Mouse (Mus musculus): ENCODE results near the gene Olfr478. TPM values are rescaled to one million over a fixed set of nuclear protein-coding genes. Genes with fewer than 3 reads are reported as not detected.

Olfr478 gene
- total RNA-seq, 1 experiment, result not detected

GRCm38 (mm10) chr7:107986393-107986792, 47.4 kb downstream of the Olfr478 start, which contains the start of gene Olfr477:
Gene Olfr477, plus strand, starts transcription at chr7:107986693.
- no peak for DNase-seq (ENCODE audit: low read depth, low spot score)
- Histone ChIP-seq H3K4me1 (ENCODE audit: control insufficient read depth in 2 of 2, insufficient read depth in 2 of 2, low read length in 2 of 2, poor library complexity in 1 of 2) (no peaks in the 10 kb centered on the region), H3K9ac (ENCODE audit: insufficient read depth, low read depth, low read length, poor library complexity, severe bottlenecking) (no peak within 1 kb of the TSS), H3K9me3 (ENCODE audit: control insufficient read depth, insufficient read depth, low read depth, low read length) (no peaks in the 10 kb centered on the region), H3K36me3 (ENCODE audit: control insufficient read depth, insufficient read depth, low read length, poor library complexity, severe bottlenecking) (no peaks in the 10 kb centered on the region), H3K27ac (ENCODE audit: insufficient read depth, low read depth, low read length, poor library complexity, severe bottlenecking) (no peak within 1 kb of the TSS), H3K4me3 (ENCODE audit: insufficient read depth in 1 of 2, low read depth in 1 of 2, low read length in 2 of 2, poor library complexity in 1 of 2, severe bottlenecking in 1 of 2) (no peak within 1 kb of the TSS)
- TF ChIP-seq HCFC1 (IDR thresholded peaks at IDR 0.05; ENCODE audit: borderline replicate concordance, insufficient read depth, low read length) (no peak), MAFK (IDR thresholded peaks at IDR 0.05; ENCODE audit: insufficient read depth, low read depth, low read length) (no peak), CHD2 (IDR thresholded peaks at IDR 0.05; ENCODE audit: low read depth, low read length) (no peak), ZNF384 (IDR thresholded peaks at IDR 0.05; ENCODE audit: low read depth, low read length) (no peak), ZC3H11A (IDR thresholded peaks at IDR 0.05; ENCODE audit: borderline replicate concordance, low read depth, low read length) (no peak)
- in situ Hi-C loops (cut with MboI; ENCODE audit: low sequenced_read_pairs in 2 of 2, unreplicated experiment in 2 of 2), result no loop called here

Other genes with a start within 250 kb of the Olfr478 start
- not detected in 2 replicates for gene Ovch2, start 232.8 kb downstream of the Olfr478 start, total RNA-seq (2012; rRNA removed)
- not detected in 2 replicates for gene Olfr467, start 221.7 kb downstream of the Olfr478 start, total RNA-seq (2012; rRNA removed)
- gene Olfr469, start 208.4 kb downstream of the Olfr478 start, total RNA-seq (2012; rRNA removed), result not detected in 2 replicates
- not detected in 2 replicates for gene Olfr470, start 186.5 kb downstream of the Olfr478 start, total RNA-seq (2012; rRNA removed)
- gene Olfr472, start 136.1 kb downstream of the Olfr478 start, total RNA-seq (2012; rRNA removed), result not detected in 2 replicates
- gene Olfr473, start 103.5 kb downstream of the Olfr478 start, total RNA-seq (2012; rRNA removed), result not detected in 2 replicates
- gene Olfr474, start 79.3 kb downstream of the Olfr478 start, total RNA-seq (2012; rRNA removed), result not detected in 2 replicates
- not detected in 2 replicates for gene Olfr476, start 69.2 kb downstream of the Olfr478 start, total RNA-seq (2012; rRNA removed)
- not detected in 2 replicates for gene Olfr477, start 47.3 kb downstream of the Olfr478 start, total RNA-seq (2012; rRNA removed)
- not detected in 2 replicates for gene Olfr479, start 16.7 kb upstream of the Olfr478 start, total RNA-seq (2012; rRNA removed)
- not detected in 2 replicates for gene Olfr480, start 33.4 kb upstream of the Olfr478 start, total RNA-seq (2012; rRNA removed)
- gene Olfr481, start 45.9 kb upstream of the Olfr478 start, total RNA-seq (2012; rRNA removed), result not detected in 2 replicates
- gene Olfr482, start 63.6 kb upstream of the Olfr478 start, total RNA-seq (2012; rRNA removed), result not detected in 2 replicates
- gene Olfr483, start 66.9 kb upstream of the Olfr478 start, total RNA-seq (2012; rRNA removed), result not detected in 2 replicates
- gene Olfr484, start 93.5 kb upstream of the Olfr478 start, total RNA-seq (2012; rRNA removed), result not detected in 2 replicates
- not detected in 2 replicates for gene Olfr485, start 125.9 kb upstream of the Olfr478 start, total RNA-seq (2012; rRNA removed)
- gene Olfr486, start 138.8 kb upstream of the Olfr478 start, total RNA-seq (2012; rRNA removed), result not detected in 2 replicates
- gene Olfr487, start 180.6 kb upstream of the Olfr478 start, total RNA-seq (2012; rRNA removed), result not detected in 2 replicates
- gene Olfr488, start 224.4 kb upstream of the Olfr478 start, total RNA-seq (2012; rRNA removed), result not detected in 2 replicates

Measured in ES-E14 (cell line).